9 mouse cellular contexts compared by ENCODE assay signal in the genomic region with DNA sequence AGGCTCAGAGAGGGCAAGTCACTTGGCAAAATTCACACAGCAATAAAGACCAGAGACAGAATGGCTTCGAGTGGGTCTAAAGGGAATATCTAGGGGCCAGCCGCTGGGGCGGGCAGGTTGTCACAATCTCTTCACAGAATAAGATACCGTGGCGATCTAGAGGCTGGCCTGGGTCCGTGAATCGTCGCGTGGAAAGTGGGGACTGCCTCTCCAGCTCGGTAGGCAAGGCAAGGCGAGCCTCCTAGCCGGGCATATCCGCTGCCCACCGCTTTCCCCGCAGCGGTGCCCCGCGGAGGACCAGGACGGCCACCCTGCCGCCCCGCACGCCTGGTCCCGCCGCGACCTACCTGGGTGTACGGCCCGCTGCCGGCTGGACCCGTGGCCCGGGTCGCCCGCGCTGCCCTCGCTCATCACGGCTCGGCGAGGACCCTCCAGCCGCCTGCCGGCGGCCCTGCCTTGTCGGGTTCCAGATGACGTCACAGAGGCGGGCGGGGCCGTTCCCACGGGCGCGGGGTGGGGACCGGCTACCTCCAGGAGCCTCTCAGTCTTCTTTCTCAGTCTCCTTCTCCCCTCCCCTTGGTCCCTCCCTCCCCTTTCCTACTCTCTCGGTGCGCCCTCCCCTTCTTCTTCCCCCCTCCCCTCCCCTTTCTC. TPM values are rescaled to one million over a fixed set of nuclear protein-coding genes. Genes with fewer than 3 reads are reported as not detected.
A peak's percentile ranks its signal among the peaks of the same experiment; 100 is the strongest.
DNase-seq lines count a peak whose midpoint lies in the region; ATAC-seq and TF ChIP-seq lines count a peak whose summit lies in the region.
"Had no signal": no experiment of that assay in that cellular context is flagged by ENCODE, and none has a peak within 500 bp of the region (broad histone marks: within the 10 kb centered on the region; RNA-seq: fewer than 3 reads in every experiment).

A gene (minus strand): TSS at position 480 of the 651 bp plus-strand sequence.

- H3K4me2 ChIP-seq in embryonic facial prominence, embryonic 11.5 days (ENCODE audit: low read depth, low read length), result peak within 1 kb of the TSS; percentile 87
- H3K4me2 ChIP-seq in neural tube, embryonic 11.5 days (ENCODE audit: low read depth), result peak within 1 kb of the TSS; percentile 87

- peak within 1 kb of the TSS; percentile 81 for H3K9ac ChIP-seq in embryonic facial prominence, embryonic 11.5 days (replicated peaks; ENCODE audit: low read length)
- peak within 1 kb of the TSS; percentile 100 for H3K9ac ChIP-seq in liver, adult 2 months (ENCODE audit: low read depth, low read length)
- H3K9ac ChIP-seq in neural tube, embryonic 11.5 days (ENCODE audit: low read length), result peak within 1 kb of the TSS; percentile 81

- H3K4me3 ChIP-seq in embryonic facial prominence, embryonic 11.5 days (ENCODE audit: low read depth, low read length), result peak within 1 kb of the TSS; percentile 60
- peak within 1 kb of the TSS; percentile 99 for H3K4me3 ChIP-seq in liver, adult 2 months (ENCODE audit: insufficient read depth, low read depth, low read length)
- H3K4me3 ChIP-seq in neural tube, embryonic 11.5 days (ENCODE audit: low read depth, low read length), result peak within 1 kb of the TSS; percentile 67

- H3K79me2 ChIP-seq in liver, adult 2 months (ENCODE audit: control insufficient read depth, insufficient read depth, low read length), result peaks cover 3% of the 10 kb centered on the region; the same call in 1 of the 2 replicates

- peak; percentile 23 for DNase-seq in ovary, adult 18-20 months (ENCODE audit: low spot score)
- DNase-seq in ovary, postnatal 10 days (ENCODE audit: low spot score), result no peak
- peak; percentile 88 for DNase-seq in embryonic facial prominence, embryonic 11.5 days (ENCODE audit: low spot score)
- DNase-seq in heart, adult 18-20 months, result peak; percentile 65 to 75
- DNase-seq in kidney, adult 9 months, result peak; percentile 14
- no peak for DNase-seq in liver, adult 2 months (ENCODE audit: extremely low read depth, low read depth, low spot score)
- DNase-seq in neural tube, embryonic 11.5 days (ENCODE audit: low spot score), result peak; percentile 88
- peak; percentile 90 for DNase-seq in testis, postnatal 10 days (ENCODE audit: low spot score)

- no peaks in the 10 kb centered on the region for H3K27me3 ChIP-seq in embryonic facial prominence, embryonic 11.5 days (ENCODE audit: control insufficient read depth, insufficient read depth, low read length)
- H3K27me3 ChIP-seq in liver, adult 2 months (ENCODE audit: control insufficient read depth, insufficient read depth, low read length), result no peaks in the 10 kb centered on the region
- no peaks in the 10 kb centered on the region for H3K27me3 ChIP-seq in neural tube, embryonic 11.5 days (ENCODE audit: control insufficient read depth, insufficient read depth, low read length)

- no peaks in the 10 kb centered on the region for H3K36me3 ChIP-seq in embryonic facial prominence, embryonic 11.5 days (replicated peaks; ENCODE audit: control insufficient read depth, insufficient read depth, low read depth, low read length)
- no peaks in the 10 kb centered on the region for H3K36me3 ChIP-seq in liver, adult 2 months (ENCODE audit: control insufficient read depth, insufficient read depth, low read length)
- H3K36me3 ChIP-seq in neural tube, embryonic 11.5 days (ENCODE audit: control insufficient read depth, insufficient read depth, low read length), result no peaks in the 10 kb centered on the region
- H3K36me3 ChIP-seq: G1E had no signal

- under 1% methylated on average over 50 of the region's 51 CpGs for WGBS in embryonic facial prominence, embryonic 11.5 days
- under 1% methylated on average over 51 of the region's 51 CpGs for WGBS in liver, adult 2 months
- WGBS in neural tube, embryonic 11.5 days, result 1% methylated on average over 49 of the region's 51 CpGs

- H3K27ac ChIP-seq in embryonic facial prominence, embryonic 11.5 days (replicated peaks; ENCODE audit: low read depth, low read length), result no peak within 1 kb of the TSS
- H3K27ac ChIP-seq in liver, adult 2 months (replicated peaks; ENCODE audit: insufficient read depth, low read depth, low read length), result peak within 1 kb of the TSS; percentile 87
- H3K27ac ChIP-seq in neural tube, embryonic 11.5 days (ENCODE audit: low read depth, low read length), result no peak within 1 kb of the TSS

- no peak for TF ChIP-seq CTCF in liver, adult 2 months (IDR thresholded peaks at IDR 0.05; ENCODE audit: low read depth, low read length)

- ATAC-seq in embryonic facial prominence, embryonic 11.5 days (replicated peaks; ENCODE audit: insufficient number of reproducible peaks, low FRiP score, low TSS enrichment, low read depth), result peak; percentile 86
- ATAC-seq in neural tube, embryonic 11.5 days (ENCODE audit: insufficient read depth, low FRiP score, low TSS enrichment), result peak; percentile 88

- no peaks in the 10 kb centered on the region for H3K9me3 ChIP-seq in embryonic facial prominence, embryonic 11.5 days (replicated peaks; ENCODE audit: control insufficient read depth, low read length)
- 0 out of 2 replicates have a peak, but pooled peaks cover 2% of the 10 kb centered on the region for H3K9me3 ChIP-seq in neural tube, embryonic 11.5 days (ENCODE audit: control insufficient read depth, low read length)
- H3K9me3 ChIP-seq: G1E had no signal

- TF ChIP-seq POLR2A in liver, adult 2 months (IDR thresholded peaks at IDR 0.05; ENCODE audit: extremely low read depth, insufficient read depth, low read length), result 0 out of 2 replicates have a peak, but pooled peaks have one; percentile 22

- no peaks in the 10 kb centered on the region for H3K4me1 ChIP-seq in embryonic facial prominence, embryonic 11.5 days (ENCODE audit: control insufficient read depth, insufficient read depth, low read length)
- peaks cover 15% of the 10 kb centered on the region for H3K4me1 ChIP-seq in liver, adult 2 months (ENCODE audit: control insufficient read depth, insufficient read depth, low read length)
- peaks cover 8% of the 10 kb centered on the region for H3K4me1 ChIP-seq in neural tube, embryonic 11.5 days (ENCODE audit: control insufficient read depth, insufficient read depth, low read length)

RNA-seq across cellular contexts. Expression of the gene that starts here (rescaled TPM):
- polyA plus RNA-seq in embryonic facial prominence, embryonic 11.5 days (2014; fragmentation: Nextera tagmentation; extraction: Ambion mirVana), result 5.9 and 7.3 TPM in 2 replicates
- total RNA-seq in heart, adult 18-20 months (2021), result 1 to 10 TPM; 5.4 to 9.2 TPM
- total RNA-seq in liver, adult 2 months (2014; rRNA removed), result 1.9 and 3.2 TPM in 2 replicates
- polyA plus RNA-seq in liver, adult 2 months (2012; rRNA removed), result 0.33 and 0.39 TPM in 2 replicates
- 9.5 and 10.5 TPM in 2 replicates for polyA plus RNA-seq in neural tube, embryonic 11.5 days (2014; fragmentation: Nextera tagmentation; extraction: Ambion mirVana)
- total RNA-seq: G1E had no signal
- polyA plus RNA-seq: G1E had no signal

Comparison
In these comparisons a context has a peak if more than half of its experiments do, and no peak if none do; other contexts are left out.
1. DNase-seq: peak in ovary, adult 18-20 months (single experiment), embryonic facial prominence, embryonic 11.5 days (single experiment), heart, adult 18-20 months (2 of 2), kidney, adult 9 months (single experiment), neural tube, embryonic 11.5 days (single experiment) and testis, postnatal 10 days (single experiment); none in ovary, postnatal 10 days (single experiment) and liver, adult 2 months (single experiment).
2. Peak in every context shown above with its lines, with median percentiles within 50 percentile points of each other: H3K4me3 ChIP-seq and H3K9ac ChIP-seq.